Mouse (Mus musculus): ENCODE data around the gene 2310022B05Rik.

Gene 2310022B05Rik

DNA sequence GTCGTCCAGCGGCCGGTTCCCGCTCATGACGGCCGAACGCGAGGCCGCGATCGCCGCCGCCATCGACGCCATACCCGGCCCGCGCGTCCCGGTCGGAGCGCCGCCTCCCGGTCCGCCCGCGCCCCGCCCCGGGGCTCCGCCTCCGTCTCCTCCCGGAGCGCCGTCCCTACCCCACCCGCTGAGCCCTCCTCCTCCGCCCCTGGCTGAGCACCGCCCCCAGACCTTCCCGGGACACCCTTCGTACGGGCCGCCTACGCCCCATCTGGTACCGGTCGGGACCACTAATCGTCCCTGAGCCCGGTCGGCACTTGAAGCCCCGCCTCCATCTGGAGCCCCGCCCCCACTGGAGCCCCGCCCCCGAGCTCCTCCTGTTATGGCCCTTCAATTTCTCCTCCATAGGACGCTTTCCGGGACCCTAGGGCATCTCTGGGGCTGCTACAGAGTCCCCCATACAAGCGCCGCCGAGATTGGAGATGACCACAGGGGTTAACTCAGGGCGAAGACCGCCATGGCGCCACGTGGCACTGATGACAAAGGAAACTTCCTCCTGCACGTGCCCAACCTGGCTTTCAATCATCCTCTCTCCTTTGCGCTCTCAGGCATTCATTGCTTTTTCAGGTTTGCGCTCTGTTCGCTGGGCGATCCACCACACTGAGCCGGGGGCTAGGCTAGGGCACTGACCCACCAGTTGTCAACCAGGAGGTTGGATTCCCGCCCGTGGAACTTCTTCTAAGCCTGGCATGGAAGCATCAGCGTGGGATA is at the start of gene 2310022B05Rik:
Gene 2310022B05Rik (minus strand): TSS at position 258 of the 762 bp plus-strand sequence.
- peak; percentile 88 for DNase-seq (ENCODE audit: low spot score)

DNA sequence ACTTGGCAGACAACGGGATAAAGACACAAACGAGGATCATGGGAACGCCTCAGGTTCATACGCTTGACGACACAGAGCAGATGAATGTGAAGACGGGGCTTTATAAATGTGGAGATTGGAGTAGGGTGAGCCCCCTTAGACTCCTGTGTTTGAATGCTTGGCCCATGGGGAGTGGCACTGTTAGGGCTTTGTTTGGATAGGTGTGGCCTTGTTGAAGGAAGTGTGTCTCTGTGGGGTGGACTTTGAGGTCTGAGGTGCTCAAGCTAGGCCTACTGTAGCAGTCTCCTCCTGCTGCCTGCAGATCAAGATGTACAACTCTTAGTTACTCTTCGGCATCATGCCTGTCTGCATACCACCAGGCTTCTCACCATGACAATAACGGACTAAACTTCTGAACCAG is 42.7 kb upstream of the 2310022B05Rik start:
- DNase-seq (ENCODE audit: low spot score) = no peak

DNA sequence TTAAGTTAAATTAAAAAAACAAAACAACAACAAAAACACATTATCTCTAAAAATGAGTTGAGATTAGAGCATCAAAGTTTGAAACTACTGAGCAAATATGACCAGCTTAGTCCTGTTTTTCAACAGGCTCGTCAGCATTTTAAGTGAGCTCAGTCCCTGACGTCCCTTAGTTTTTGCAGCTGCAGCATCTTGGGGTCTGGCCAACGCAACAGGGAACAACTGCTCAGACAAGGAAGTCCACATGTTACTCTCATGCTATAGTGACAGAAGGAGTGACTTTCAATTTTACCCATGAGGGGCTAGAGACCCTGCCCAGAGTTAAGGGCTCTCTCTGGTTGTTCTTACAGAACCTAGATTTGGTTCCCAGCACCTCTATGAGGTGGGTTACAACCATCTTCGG is 41.2 kb upstream of the 2310022B05Rik start:
- DNase-seq (ENCODE audit: low spot score) = no peak

DNA sequence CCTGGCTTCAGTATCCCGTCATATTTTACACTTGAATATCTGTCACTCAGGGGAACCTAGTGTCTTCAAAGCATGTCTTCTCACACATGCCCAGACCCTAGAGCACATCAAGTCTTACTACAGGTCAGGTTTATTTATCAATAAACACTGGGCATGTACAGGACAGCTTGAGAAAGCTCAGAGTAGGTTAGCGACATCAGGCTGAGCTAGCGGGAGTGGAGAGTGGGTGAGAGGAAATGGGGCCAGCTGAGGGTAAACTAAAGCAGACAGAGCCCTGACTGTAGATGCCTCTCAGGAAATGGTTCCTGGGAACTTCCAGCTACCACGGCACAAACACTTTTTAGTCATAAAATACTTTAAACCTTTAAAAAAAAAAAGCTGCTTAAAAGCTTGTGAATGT is 40.4 kb upstream of the 2310022B05Rik start:
- DNase-seq (ENCODE audit: low spot score) = no peak

DNA sequence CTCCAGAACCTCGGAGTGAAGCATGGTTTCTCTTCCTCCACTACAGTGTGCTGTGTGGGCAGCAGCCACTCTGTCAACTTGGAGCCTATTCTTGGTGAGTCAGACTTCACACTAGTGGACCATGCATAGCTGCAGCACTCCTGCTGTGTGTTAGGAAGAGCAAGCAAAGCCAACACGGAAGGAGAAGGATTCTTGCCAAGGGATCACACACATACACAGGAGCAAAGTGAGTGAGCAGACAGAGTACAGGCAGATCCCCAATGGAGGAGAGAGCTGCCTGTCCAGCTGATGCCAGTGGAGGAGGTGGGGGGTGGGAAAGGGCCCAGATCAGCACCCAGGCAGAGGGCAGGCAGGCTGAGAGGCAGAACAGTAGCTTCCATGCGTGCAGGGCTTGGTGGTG is 39.0 kb upstream of the 2310022B05Rik start:
- DNase-seq (ENCODE audit: low spot score) = no peak

DNA sequence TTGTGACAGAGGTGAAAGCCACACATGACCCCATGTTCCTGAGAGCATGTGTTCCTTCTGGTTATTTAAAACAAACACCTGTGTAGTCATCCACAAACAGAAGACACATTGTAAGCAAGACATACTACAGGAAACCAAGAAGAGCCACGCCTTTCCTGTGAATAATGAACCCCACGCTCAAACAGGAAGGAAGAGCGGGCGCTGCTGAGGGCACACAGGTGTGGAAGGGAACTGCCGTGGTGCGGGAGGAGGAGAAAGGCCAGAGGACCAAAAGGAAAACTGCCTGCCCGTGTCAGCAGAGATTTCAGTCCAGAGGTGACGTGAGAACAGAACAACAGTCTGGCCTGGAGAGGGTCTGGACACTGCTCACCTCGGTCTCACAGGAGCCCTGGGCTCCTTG is 37.9 kb upstream of the 2310022B05Rik start:
- no peak for DNase-seq (ENCODE audit: low spot score)

DNA sequence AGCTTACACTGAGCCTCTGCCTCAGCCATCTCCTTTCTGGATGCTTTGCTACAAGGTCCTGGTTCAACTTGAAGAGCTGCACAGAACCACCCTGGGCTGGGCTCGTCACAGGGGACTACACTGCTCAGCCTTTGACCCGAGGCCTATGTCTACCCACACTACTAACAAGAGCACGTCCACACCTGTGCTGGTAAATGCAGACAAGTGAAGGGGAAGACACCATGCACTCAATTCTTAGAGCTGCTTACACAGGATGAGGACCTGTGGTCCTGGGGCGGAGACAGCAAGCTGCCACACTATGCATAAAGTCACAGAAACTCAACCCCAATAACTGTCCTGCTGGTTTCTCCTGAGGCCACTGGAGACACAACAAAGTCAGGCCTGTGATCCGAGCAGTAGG is 37.1 kb upstream of the 2310022B05Rik start:
- DNase-seq (ENCODE audit: low spot score) = no peak

DNA sequence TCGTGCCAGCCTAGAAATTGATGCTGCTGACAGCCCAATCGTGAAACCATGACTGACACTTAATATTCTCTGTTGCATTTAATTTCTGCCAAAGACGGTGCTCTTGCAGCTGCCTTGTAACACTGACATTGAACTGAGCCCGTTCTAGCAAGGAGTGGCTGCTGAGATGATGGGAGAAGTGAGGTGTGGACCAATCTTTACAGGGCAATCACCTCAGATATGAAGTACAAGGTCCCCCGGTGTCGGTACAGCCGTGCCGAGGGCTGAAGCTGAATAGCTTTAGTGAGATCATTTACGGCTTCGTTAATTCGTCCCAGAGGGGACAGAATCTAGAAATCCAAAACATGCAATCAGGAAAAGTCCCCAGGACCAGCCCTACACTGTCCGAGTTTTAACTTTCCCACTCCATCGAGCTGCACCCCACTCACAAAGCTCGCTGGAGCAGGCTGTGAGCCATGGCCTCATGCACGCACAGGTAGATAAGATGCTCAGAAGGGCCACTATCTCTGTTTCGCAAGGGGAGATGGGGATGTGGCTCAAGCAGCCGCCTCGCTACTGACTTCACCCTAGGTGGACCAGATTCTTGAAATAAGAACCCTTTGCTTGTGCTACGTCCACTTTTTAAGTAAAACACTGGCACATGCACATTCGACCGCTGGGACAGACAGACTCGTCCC is 32.4 kb upstream of the 2310022B05Rik start:
- no peak for DNase-seq (ENCODE audit: low spot score)

DNA sequence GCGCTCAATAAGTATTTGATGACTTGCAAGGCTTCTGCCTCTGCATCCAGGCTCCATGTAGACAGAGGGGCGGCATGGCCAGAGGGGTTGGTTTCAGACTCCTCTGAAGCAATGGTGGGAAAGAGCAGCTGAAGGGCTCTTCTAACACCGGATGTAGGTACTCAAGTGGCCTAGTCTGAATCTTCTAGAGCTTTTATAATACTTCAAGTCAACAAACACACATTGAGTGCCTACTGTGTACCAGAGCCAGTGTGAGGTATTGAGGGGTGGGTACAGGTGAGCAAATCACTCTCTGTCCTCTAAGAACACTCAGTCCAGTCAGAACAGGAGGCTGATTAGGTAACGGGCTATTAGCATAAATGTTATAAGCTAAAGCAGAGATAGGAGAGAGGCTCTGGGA is 28.5 kb upstream of the 2310022B05Rik start:
- no peak for DNase-seq (ENCODE audit: low spot score)

DNA sequence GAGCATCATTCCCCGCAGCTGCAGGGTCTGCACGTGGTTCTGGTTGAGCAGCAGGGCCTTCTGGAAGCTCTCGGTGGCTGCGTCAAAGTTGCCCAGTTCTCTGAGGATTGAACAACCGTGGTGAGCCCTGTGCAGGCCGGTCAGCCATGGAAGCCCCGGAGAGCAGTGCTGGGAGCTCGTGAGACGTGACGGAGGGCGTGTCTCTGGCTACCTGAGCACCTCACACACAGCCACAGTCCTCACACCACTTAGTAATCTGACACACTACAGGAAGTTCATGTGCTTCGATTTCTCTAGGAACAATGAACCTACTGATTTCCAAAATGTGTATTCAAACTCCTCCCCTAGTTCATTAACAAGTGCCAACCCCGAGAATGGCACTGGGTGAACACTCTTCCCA is 25.7 kb upstream of the 2310022B05Rik start:
- no peak for DNase-seq (ENCODE audit: low spot score)

DNA sequence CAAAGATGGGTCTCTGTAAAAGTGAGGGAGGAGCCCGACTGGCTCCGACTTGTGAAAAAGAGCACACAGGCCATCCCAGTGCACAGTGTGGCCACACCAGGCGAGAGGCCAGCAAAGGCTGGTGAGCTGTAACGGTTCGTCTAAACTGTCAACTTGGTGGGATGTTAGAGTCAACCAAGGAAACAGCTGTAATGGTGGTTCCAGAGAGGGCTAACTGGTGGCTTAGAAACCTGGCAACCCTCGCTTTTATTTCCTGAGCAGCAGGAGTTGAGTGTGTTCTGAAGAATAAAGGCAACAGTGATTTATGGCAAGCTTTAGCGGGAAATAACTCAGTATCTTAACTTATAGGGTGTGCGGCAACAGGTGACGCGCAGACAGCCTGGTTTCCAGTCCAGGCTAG is 19.0 kb upstream of the 2310022B05Rik start:
- DNase-seq (ENCODE audit: low spot score) = no peak

DNA sequence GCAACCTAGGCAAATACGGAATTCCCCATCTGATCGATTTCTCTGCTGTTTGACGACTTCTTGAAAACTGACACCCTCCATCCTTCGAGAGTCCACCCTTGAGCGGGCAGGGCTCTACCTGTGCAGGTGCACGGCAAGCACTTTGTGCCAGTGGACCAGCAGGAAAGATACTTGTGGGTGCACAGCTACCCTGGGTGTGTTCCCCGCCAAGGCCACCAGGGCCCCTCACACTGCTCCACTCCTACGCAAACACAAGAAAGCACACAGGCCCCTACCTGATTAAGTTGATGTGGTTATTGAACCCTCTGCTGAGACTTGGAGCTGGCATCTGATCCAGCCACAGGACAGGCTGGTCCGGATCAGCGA is 18.6 kb upstream of the 2310022B05Rik start:
- DNase-seq (ENCODE audit: low spot score) = no peak

DNA sequence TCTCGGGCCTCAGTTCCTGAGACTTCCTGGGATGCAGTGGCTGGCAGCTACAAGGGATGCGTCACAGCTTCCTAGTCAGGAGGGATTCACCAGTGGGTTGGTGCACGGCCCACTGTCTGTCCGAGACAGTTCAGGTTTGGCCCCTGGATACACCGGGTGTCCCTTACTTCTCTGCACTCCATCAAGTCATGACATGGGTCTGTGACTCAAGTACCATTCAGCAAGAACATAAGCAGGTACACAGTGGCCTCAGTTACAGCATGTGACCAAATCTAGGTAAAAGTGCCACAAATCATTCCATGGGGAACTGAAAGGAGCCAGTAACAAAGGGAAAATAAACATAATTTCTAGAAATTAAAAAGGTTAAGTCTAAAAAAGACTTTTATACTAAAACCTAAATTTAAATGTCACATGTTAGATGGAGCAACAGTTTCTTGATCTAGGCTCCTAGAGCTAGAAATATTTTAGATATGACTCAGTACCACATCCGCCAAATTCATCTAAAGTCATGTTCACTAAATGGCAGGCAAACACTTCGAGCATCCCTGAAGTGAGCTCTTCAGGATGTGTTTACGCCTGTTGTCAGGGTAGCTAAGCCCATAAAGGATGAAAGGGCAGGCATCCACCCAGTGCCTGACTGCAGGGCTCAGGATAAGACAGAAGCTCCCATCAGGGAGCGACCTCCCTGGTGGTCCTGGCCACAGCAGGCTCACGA is 18.1 kb upstream of the 2310022B05Rik start:
- no peak for DNase-seq (ENCODE audit: low spot score)

DNA sequence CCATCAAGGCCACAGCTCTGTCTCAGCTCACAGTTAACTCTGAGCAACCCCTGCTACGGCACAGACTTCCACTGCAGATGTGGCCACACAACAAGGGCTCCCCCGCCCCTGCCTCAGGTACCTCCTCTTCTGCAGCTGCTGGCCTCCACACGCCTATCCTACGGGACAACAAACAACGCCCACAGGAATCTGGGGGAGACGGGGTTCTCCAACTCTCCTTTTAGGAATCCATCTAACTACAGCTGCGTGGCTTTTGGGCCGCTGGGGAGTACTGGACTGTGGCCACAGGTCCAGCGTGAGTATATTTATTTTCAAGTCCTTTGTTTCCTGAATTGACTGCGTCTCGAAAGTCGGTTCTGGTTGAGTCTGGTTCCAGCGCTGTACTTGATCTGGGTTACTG is 15.1 kb upstream of the 2310022B05Rik start:
- DNase-seq (ENCODE audit: low spot score) = no peak

DNA sequence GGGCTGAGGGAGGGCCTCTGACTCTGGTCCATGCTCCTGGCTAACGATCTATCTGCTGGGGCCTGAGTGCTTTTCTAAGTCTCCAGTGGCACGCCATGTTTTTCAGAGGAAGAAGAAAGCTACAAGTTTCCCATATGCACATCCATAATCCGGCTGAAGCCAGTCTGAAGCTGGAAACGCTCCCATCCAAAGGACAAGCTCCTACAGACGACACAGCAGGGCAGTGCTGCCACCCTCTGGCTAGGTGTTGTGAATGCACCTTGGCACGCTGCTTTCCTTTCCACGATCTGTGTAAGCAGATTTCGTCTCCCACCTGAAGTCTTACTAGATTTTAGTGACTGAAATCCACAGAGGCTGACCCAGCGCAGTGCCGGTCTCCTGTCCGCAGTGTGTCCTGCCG is 14.3 kb upstream of the 2310022B05Rik start:
- DNase-seq (ENCODE audit: low spot score) = peak; percentile 86

DNA sequence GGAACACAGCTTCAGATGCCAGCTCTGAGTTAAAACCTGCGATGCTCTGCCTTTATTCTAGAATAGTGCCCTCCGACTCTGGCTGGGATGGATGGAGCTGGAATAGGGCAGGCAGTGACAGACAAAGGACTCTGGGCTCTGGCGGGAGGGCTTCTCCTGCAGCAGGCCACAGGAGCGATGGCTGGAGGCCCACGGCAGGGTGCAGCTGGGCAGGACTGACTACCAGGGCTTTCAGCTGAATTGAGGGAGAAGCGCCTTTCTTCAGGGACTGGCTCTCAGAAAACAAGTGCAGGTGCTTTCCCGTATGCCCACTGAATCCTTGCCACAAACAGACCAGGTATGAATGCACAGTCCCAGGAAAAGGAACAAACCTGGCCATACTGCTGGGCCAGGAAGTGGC is 13.9 kb upstream of the 2310022B05Rik start:
- no peak for DNase-seq (ENCODE audit: low spot score)

DNA sequence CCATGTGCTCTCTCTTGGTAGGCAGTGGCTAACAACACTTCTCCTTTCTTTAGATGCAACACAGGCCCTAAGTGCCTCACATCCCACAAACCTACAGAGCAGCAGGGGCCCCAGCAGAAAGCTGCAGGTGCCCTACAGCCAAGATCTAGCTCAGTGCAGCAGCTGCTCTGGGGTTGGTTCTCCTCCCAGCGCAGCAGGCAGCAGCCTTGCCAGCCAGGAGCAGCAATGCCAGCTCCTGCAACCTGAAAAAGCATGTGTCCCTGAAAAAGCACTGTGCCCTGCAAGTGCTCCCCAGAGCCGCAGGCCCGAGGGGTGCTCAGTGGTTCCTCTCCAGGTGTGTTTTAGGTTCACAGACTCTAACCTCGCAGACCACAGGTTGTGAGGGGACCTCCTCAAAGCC is 13.5 kb upstream of the 2310022B05Rik start:
- DNase-seq (ENCODE audit: low spot score) = no peak

DNA sequence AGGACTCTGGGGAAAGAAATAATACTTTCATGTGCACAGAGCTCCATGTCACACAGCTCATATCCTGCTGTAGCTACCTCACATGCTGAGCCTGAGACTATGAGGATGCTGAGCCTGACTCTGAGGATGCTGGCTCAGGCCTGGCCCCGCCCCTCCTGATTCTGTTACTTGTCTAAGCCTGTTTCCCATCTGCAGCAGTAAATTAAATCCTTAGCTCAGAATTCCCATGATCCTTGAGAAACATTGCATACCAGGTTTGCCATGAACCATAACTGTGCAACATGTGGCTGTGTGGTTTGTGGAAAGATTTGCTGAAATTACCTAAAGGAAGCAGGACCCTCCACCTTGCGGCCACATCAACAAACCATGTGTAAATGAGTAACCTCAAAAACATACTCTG is 9.2 kb upstream of the 2310022B05Rik start:
- no peak for DNase-seq (ENCODE audit: low spot score)

DNA sequence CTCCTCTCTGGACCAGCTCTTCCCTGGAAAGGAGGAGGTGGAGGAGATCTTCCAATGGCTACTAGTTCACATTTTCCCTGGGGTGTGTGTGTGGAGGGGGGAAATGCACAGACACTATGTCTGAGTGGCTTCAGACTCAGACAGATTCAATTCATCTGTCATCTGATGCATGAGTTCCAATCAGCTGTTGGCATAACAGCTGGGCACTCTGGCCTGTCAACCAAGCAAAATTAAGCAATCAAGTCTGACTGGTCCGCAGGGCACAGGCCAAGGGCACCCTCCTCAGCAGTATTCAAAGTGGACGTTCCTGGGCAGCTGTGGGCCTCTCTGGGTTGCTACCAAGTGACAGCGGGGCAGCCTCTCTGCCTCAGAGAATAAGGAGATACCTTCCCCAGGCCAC is 5.6 kb upstream of the 2310022B05Rik start:
- DNase-seq (ENCODE audit: low spot score) = no peak

DNA sequence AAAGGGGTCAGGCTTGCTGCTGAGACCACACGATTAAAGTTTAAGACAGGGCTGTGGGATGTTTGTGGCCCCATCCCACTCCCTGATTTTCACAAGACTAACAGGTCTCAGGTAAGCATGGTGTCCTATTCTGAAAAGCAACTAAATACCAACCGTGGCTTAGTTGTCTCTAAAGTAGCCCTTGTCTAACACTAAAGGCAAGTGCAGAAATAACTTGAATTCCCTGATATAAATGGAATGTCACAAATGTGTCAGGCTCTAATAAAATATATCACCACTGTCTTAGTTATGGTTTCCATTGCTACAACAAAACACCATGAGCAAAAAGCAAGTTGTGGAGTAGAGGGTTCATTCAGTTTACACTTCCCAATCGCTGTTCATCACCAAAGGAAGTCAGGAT is 1.2 kb upstream of the 2310022B05Rik start:
- no peak for DNase-seq (ENCODE audit: low spot score)

DNA sequence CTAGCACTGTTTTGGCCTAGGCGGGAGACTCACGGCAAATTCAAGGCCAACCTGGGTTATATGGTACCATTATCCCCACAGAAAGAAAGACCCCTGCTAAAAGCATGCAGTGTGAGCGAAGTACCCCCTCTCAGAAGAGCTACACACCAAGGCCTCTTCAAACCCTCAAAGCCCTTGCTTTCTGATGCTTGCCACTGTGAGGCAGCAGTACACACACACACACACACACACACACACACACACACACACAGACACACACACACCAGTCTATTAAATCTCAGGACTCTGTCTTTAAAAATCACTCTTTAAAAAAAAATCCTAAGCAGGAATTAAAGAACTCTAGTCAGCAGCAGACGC is 683 bp upstream of the 2310022B05Rik start:
- DNase-seq (ENCODE audit: low spot score) = no peak

DNA sequence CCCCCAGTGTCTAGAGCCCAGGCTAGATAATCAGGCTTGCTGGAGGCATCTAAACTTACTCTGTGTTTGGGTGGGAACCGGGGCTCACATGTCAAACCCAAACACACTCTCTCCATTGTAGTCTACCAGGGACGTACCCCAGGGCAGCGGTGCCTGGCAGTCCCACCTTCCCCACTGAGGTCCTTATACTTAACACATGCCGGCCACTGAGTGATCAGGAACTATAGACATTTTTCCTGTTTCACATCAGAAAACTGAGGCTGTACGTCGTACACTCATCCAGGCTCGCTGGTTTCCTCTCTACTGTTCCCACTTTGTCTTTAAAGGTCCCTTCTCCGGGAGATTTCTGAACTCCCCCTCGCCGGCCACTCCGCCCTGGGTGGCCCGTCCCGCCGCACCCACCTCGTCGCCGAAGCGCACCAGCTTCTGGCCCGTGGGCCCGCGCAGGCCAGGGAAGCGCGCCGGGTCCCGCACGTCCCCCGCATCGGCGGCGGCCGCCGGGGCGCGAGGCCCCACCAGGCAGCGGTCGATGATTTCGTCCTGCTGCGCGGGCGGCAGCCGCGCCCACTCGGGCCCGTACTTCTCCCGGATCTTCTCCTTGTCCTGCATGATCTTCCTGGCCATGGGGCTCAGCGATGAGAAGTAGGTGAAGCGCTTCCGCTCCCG is 590 bp downstream of the 2310022B05Rik start:
- peak; percentile 52 for DNase-seq (ENCODE audit: low spot score)

DNA sequence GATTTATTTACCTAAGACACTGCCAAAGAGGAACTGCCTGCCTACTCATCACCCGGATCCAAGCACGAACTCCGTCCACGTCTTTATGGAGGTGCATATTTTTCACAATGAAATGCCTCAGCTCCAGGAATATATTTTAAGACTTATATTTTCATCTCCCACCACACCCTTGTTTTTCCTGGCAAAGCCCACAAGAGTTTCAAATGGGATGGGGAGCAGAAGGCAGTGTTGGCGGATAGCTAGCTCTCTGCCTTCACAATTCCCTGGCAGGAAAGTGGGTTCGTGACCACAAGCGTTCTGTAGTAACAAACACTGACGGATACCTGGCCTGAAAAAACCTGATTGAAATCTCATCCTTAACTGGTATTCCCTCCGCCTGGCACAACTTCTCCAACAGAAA is 1.4 kb downstream of the 2310022B05Rik start:
- no peak for DNase-seq (ENCODE audit: low spot score)

All from embryo, embryonic 10.5 days (tissue).